Mouse (Mus musculus): Measurements from ENCODE around the gene Ltf.

The Ltf gene

GRCm38 (mm10) chr9:111019022-111019421, at the start of gene Ltf:
Gene Ltf, plus strand, starts transcription at chr9:111019271.
- no peak for DNase-seq (ENCODE audit: low spot score)

- no peak for DNase-seq (ENCODE audit: low spot score)
Observed at GRCm38 (mm10) chr9:110979411-110979810, 39.7 kb upstream of the Ltf start.

GRCm38 (mm10) chr9:110982351-110982750, 36.7 kb upstream of the Ltf start:
- no peak for DNase-seq (ENCODE audit: low spot score)

- no peak for DNase-seq (ENCODE audit: low spot score)
Observed at GRCm38 (mm10) chr9:110984096-110984495, 35.0 kb upstream of the Ltf start.

GRCm38 (mm10) chr9:110985541-110985940, 33.5 kb upstream of the Ltf start:
- DNase-seq (ENCODE audit: low spot score): no peak

- no peak for DNase-seq (ENCODE audit: low spot score)
Observed at GRCm38 (mm10) chr9:110985951-110986350, 33.1 kb upstream of the Ltf start.

- DNase-seq (ENCODE audit: low spot score): no peak
Observed at GRCm38 (mm10) chr9:110987331-110987730, 31.7 kb upstream of the Ltf start.

- DNase-seq (ENCODE audit: low spot score): no peak
Observed at GRCm38 (mm10) chr9:110988078-110988477, 31.0 kb upstream of the Ltf start.

GRCm38 (mm10) chr9:110989141-110989540, 29.9 kb upstream of the Ltf start:
- DNase-seq (ENCODE audit: low spot score): no peak

- DNase-seq (ENCODE audit: low spot score): no peak
Observed at GRCm38 (mm10) chr9:110989543-110989942, 29.5 kb upstream of the Ltf start.

GRCm38 (mm10) chr9:110990204-110990603, 28.9 kb upstream of the Ltf start, which contains the start of gene Rtp3:
Gene Rtp3, minus strand, starts transcription at chr9:110990583.
- no peak for DNase-seq (ENCODE audit: low spot score)

- DNase-seq (ENCODE audit: low spot score): no peak
Observed at GRCm38 (mm10) chr9:110993281-110993709, 25.8 kb upstream of the Ltf start.

- DNase-seq (ENCODE audit: low spot score): peak; percentile 66
Observed at GRCm38 (mm10) chr9:110994716-110995172, 24.3 kb upstream of the Ltf start.

GRCm38 (mm10) chr9:110997245-110997644, 21.8 kb upstream of the Ltf start:
- peak; percentile 78 for DNase-seq (ENCODE audit: low spot score)

GRCm38 (mm10) chr9:110999056-110999455, 20.0 kb upstream of the Ltf start:
- DNase-seq (ENCODE audit: low spot score): no peak

GRCm38 (mm10) chr9:110999856-111000255, 19.2 kb upstream of the Ltf start:
- no peak for DNase-seq (ENCODE audit: low spot score)

- DNase-seq (ENCODE audit: low spot score): no peak
Observed at GRCm38 (mm10) chr9:111001621-111002020, 17.4 kb upstream of the Ltf start.

- DNase-seq (ENCODE audit: low spot score): no peak
Observed at GRCm38 (mm10) chr9:111003279-111003678, 15.8 kb upstream of the Ltf start.

GRCm38 (mm10) chr9:111006544-111006943, 12.5 kb upstream of the Ltf start:
- DNase-seq (ENCODE audit: low spot score): no peak

- no peak for DNase-seq (ENCODE audit: low spot score)
Observed at GRCm38 (mm10) chr9:111009763-111010162, 9.3 kb upstream of the Ltf start.

- no peak for DNase-seq (ENCODE audit: low spot score)
Observed at GRCm38 (mm10) chr9:111011550-111011949, 7.5 kb upstream of the Ltf start.

- no peak for DNase-seq (ENCODE audit: low spot score)
Observed at GRCm38 (mm10) chr9:111012041-111012440, 7.0 kb upstream of the Ltf start.

GRCm38 (mm10) chr9:111015658-111016057, 3.4 kb upstream of the Ltf start:
- no peak for DNase-seq (ENCODE audit: low spot score)

- no peak for DNase-seq (ENCODE audit: low spot score)
Observed at GRCm38 (mm10) chr9:111026791-111027190, 7.7 kb downstream of the Ltf start.

GRCm38 (mm10) chr9:111033717-111034116, 14.6 kb downstream of the Ltf start:
- DNase-seq (ENCODE audit: low spot score): no peak

All from testis, postnatal 10 days (tissue).